In genomic region chr11:89145281-89145945, GRCm38 (mm10) we compare ENCODE assay signal across 12 mouse cellular contexts.
A peak's percentile ranks its signal among the peaks of the same experiment; 100 is the strongest.
DNase-seq lines count a peak whose midpoint lies in the region; ATAC-seq and TF ChIP-seq lines count a peak whose summit lies in the region.
"Had no signal": no experiment of that assay in that cellular context is flagged by ENCODE, and none has a peak within 500 bp of the region (broad histone marks: within the 10 kb centered on the region; RNA-seq: fewer than 3 reads in every experiment).

No protein-coding gene starts in this region.

- peaks cover 9% of the 10 kb centered on the region for H3K4me1 ChIP-seq in heart, embryonic 10.5 days
- H3K4me1 ChIP-seq in kidney, postnatal 0 days (replicated peaks; ENCODE audit: insufficient read depth, low read length): no peaks in the 10 kb centered on the region
- peaks cover 19% of the 10 kb centered on the region for H3K4me1 ChIP-seq in limb, embryonic 13.5 days
- H3K4me1 ChIP-seq in midbrain, embryonic 13.5 days (replicated peaks): peaks cover 12% of the 10 kb centered on the region
- H3K4me1 ChIP-seq: liver, embryonic 15.5 days had no signal

- peak overlapping the region; percentile 23; the same call in 1 of the 2 replicates for H3K4me2 ChIP-seq in kidney, postnatal 0 days (ENCODE audit: low read length)
- H3K4me2 ChIP-seq in limb, embryonic 13.5 days (replicated peaks): peak overlapping the region; percentile 25
- H3K4me2 ChIP-seq in midbrain, embryonic 13.5 days (replicated peaks): no peak overlapping the region
- H3K4me2 ChIP-seq: embryonic facial prominence, embryonic 12.5 days; liver, embryonic 15.5 days; midbrain, embryonic 15.5 days had no signal

- peak; percentile 80 for ATAC-seq in kidney, postnatal 0 days (replicated peaks; ENCODE audit: low FRiP score, low read depth)
- peak; percentile 52 for ATAC-seq in limb, embryonic 13.5 days (ENCODE audit: low FRiP score, low read depth)
- ATAC-seq in midbrain, embryonic 13.5 days: no peak
- ATAC-seq: midbrain, embryonic 15.5 days had no signal

- H3K27me3 ChIP-seq in heart, embryonic 10.5 days (ENCODE audit: insufficient read depth, poor library complexity, severe bottlenecking): no peaks in the 10 kb centered on the region; the same call in 1 of the 2 replicates
- H3K27me3 ChIP-seq in kidney, postnatal 0 days (ENCODE audit: insufficient read depth, low read length): no peaks in the 10 kb centered on the region
- H3K27me3 ChIP-seq in limb, embryonic 13.5 days: peaks cover 5% of the 10 kb centered on the region; the same call in 1 of the 2 replicates
- H3K27me3 ChIP-seq in midbrain, embryonic 13.5 days: no peaks in the 10 kb centered on the region
- H3K27me3 ChIP-seq: embryonic facial prominence, embryonic 12.5 days; liver, embryonic 15.5 days; midbrain, embryonic 15.5 days had no signal

- no peaks in the 10 kb centered on the region for H3K36me3 ChIP-seq in heart, embryonic 10.5 days
- H3K36me3 ChIP-seq in kidney, postnatal 0 days (ENCODE audit: insufficient read depth, low read length): no peaks in the 10 kb centered on the region
- no peaks in the 10 kb centered on the region for H3K36me3 ChIP-seq in limb, embryonic 13.5 days
- H3K36me3 ChIP-seq in midbrain, embryonic 13.5 days: no peaks in the 10 kb centered on the region
- H3K36me3 ChIP-seq: embryonic facial prominence, embryonic 12.5 days; liver, embryonic 15.5 days; midbrain, embryonic 15.5 days had no signal

- no peak overlapping the region for H3K9ac ChIP-seq in kidney, postnatal 0 days (ENCODE audit: low read depth, low read length)
- H3K9ac ChIP-seq in limb, embryonic 13.5 days: peak overlapping the region; percentile 10; the same call in 1 of the 2 replicates
- no peak overlapping the region for H3K9ac ChIP-seq in midbrain, embryonic 13.5 days (replicated peaks)
- H3K9ac ChIP-seq: embryonic facial prominence, embryonic 12.5 days; liver, embryonic 15.5 days; midbrain, embryonic 15.5 days had no signal

- no peak for TF ChIP-seq CTCF in kidney, postnatal 0 days (IDR thresholded peaks at IDR 0.05; ENCODE audit: low read depth)

- H3K4me3 ChIP-seq in heart, embryonic 10.5 days: peak overlapping the region; percentile 15; the same call in 1 of the 2 replicates
- H3K4me3 ChIP-seq in kidney, postnatal 0 days (replicated peaks; ENCODE audit: low read depth, low read length): no peak overlapping the region
- no peak overlapping the region for H3K4me3 ChIP-seq in limb, embryonic 13.5 days
- H3K4me3 ChIP-seq in midbrain, embryonic 13.5 days (replicated peaks): no peak overlapping the region
- H3K4me3 ChIP-seq: embryonic facial prominence, embryonic 12.5 days; liver, embryonic 15.5 days; midbrain, embryonic 15.5 days had no signal

- no peak for DNase-seq in heart, embryonic 10.5 days (ENCODE audit: low spot score)
- DNase-seq in heart, adult 9 months (ENCODE audit: low spot score in 2 of 2): no peak
- DNase-seq in kidney, postnatal 0 days (ENCODE audit: low spot score): peak; percentile 72
- DNase-seq in kidney, postnatal 25 days: no peak
- DNase-seq in Muller cell, postnatal 12 days (ENCODE audit: inconsistent ontology term): peak; percentile 70
- DNase-seq in urinary bladder, postnatal 25 days (ENCODE audit: low spot score): no peak
- DNase-seq: right cerebral cortex, adult 18-20 months had no signal

- H3K9me3 ChIP-seq in heart, embryonic 10.5 days: no peaks in the 10 kb centered on the region
- no peaks in the 10 kb centered on the region for H3K9me3 ChIP-seq in kidney, postnatal 0 days (replicated peaks; ENCODE audit: low read length)
- H3K9me3 ChIP-seq in limb, embryonic 13.5 days: 0 out of 2 replicates have a peak, but pooled peaks cover 3% of the 10 kb centered on the region
- no peaks in the 10 kb centered on the region for H3K9me3 ChIP-seq in midbrain, embryonic 13.5 days
- H3K9me3 ChIP-seq: embryonic facial prominence, embryonic 12.5 days; liver, embryonic 15.5 days; midbrain, embryonic 15.5 days had no signal

- 45% methylated on average over 19 of the region's 19 CpGs for WGBS in heart, embryonic 10.5 days
- WGBS in kidney, postnatal 0 days: 25% methylated on average over 19 of the region's 19 CpGs
- 36% methylated on average over 19 of the region's 19 CpGs for WGBS in limb, embryonic 13.5 days
- 72% methylated on average over 19 of the region's 19 CpGs for WGBS in midbrain, embryonic 13.5 days

- peak overlapping the region; percentile 83 for H3K27ac ChIP-seq in heart, embryonic 10.5 days
- no peak overlapping the region for H3K27ac ChIP-seq in kidney, postnatal 0 days
- no peak overlapping the region for H3K27ac ChIP-seq in limb, embryonic 13.5 days
- H3K27ac ChIP-seq in midbrain, embryonic 13.5 days: no peak overlapping the region
- H3K27ac ChIP-seq: embryonic facial prominence, embryonic 12.5 days; liver, embryonic 15.5 days; midbrain, embryonic 15.5 days had no signal

Comparison
In these comparisons a context has a peak if more than half of its experiments do, and no peak if none do; other contexts are left out.
1. DNase-seq: peak in kidney, postnatal 0 days (single experiment) and Muller cell, postnatal 12 days (single experiment); none in heart, embryonic 10.5 days (single experiment), heart, adult 9 months (0 of 2), kidney, postnatal 25 days (0 of 2) and urinary bladder, postnatal 25 days (single experiment).